Mouse (Mus musculus) embryonic facial prominence, embryonic 15.5 days (tissue): ENCODE results near the gene Fndc5. TPM values are rescaled to one million over a fixed set of nuclear protein-coding genes. Genes with fewer than 3 reads are reported as not detected.

Experiments used
- ATAC-seq: fragments of 200-750 bp; cut with Nextera tagmentation; 2 replicates; pipeline ENCODE4 v1.8.0; 2017; ENCODE audit warnings: low read depth, moderate TSS enrichment; ENCODE audit not compliant: insufficient number of reproducible peaks, low FRiP score, low TSS enrichment
- H3K27ac ChIP-seq: fragments of 300-500 bp; sonication (generic); replicated peaks from 2 replicates; pipeline ENCODE4 v1.5.1; 2015; ENCODE audit warnings: mild to moderate bottlenecking, inconsistent platforms
- H3K27me3 ChIP-seq: fragments of 300-500 bp; sonication (generic); 2 replicates; pipeline ENCODE4 v1.6.1; 2015; ENCODE audit warnings: inconsistent platforms
- H3K36me3 ChIP-seq: fragments of 300-500 bp; sonication (generic); 2 replicates; pipeline ENCODE4 v1.6.1; 2015; ENCODE audit warnings: mild to moderate bottlenecking, inconsistent platforms
- H3K4me1 ChIP-seq: fragments of 300-500 bp; sonication (generic); 2 replicates; pipeline ENCODE4 v1.6.1; 2015; ENCODE audit warnings: inconsistent platforms
- H3K4me2 ChIP-seq: fragments of 300-500 bp; sonication (generic); replicated peaks from 2 replicates; pipeline ENCODE4 v1.6.1; 2015; ENCODE audit warnings: mild to moderate bottlenecking, inconsistent platforms
- H3K4me3 ChIP-seq: fragments of 300-500 bp; sonication (generic); replicated peaks from 2 replicates; pipeline ENCODE4 v1.5.1; 2015; ENCODE audit warnings: mild to moderate bottlenecking, inconsistent platforms
- H3K9ac ChIP-seq: fragments of 300-500 bp; sonication (generic); 2 replicates; pipeline ENCODE4 v1.6.1; 2015; ENCODE audit warnings: inconsistent platforms
- H3K9me3 ChIP-seq: fragments of 300-500 bp; sonication (generic); replicated peaks from 2 replicates; pipeline ENCODE4 v1.6.1; 2016; ENCODE audit warnings: inconsistent platforms
- WGBS: fragments of 180-500 bp; shearing (Covaris S2); methylation state at CpG from one replicate; pipeline ENCODE4 v1.1.7; 2015; 5-methylcytosine and 5-hydroxymethylcytosine counted together
- polyA plus RNA-seq: library from polyadenylated mRNA; unstranded; fragments of >200 nt; fragmentation: Nextera tagmentation; extraction: Ambion mirVana; gene quantifications from 2 replicates; pipeline ENCODE4 v1.2.1, GENCODE M21; 2015

Gene Fndc5
- polyA plus RNA-seq, 1 experiment from 2014 or later = 19.7 TPM

DNA sequence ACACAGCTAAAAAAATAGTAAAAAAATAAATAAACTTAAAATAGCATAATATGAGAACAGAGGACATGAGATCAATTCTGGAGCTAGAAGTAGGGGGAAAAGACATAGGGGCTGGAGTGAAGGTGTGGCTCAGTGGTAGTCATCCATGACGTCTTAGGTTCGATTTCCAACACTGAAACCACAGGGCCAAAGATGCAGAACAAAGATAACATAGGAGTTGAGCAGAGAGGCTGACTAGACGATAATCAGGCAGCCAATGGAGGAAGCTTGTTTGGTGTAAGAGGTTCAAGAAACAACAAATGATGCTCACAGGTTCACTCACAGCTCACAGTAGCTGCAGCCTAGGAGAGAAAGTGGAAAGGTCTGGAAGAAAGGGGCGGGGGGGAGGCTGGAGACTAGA, 4.0 kb downstream of the Fndc5 start:
- Histone ChIP-seq H3K27me3 (peaks cover 18% of the 10 kb centered on the region), H3K4me3 (no peak overlapping the region), H3K9ac (no peak overlapping the region), H3K36me3 (no peaks in the 10 kb centered on the region), H3K9me3 (no peaks in the 10 kb centered on the region), H3K4me2 (no peak overlapping the region), H3K27ac (no peak overlapping the region), H3K4me1 (peaks cover 54% of the 10 kb centered on the region)
- ATAC-seq = no peak
- WGBS = 79% methylated on average over 4 of the region's 4 CpGs

DNA sequence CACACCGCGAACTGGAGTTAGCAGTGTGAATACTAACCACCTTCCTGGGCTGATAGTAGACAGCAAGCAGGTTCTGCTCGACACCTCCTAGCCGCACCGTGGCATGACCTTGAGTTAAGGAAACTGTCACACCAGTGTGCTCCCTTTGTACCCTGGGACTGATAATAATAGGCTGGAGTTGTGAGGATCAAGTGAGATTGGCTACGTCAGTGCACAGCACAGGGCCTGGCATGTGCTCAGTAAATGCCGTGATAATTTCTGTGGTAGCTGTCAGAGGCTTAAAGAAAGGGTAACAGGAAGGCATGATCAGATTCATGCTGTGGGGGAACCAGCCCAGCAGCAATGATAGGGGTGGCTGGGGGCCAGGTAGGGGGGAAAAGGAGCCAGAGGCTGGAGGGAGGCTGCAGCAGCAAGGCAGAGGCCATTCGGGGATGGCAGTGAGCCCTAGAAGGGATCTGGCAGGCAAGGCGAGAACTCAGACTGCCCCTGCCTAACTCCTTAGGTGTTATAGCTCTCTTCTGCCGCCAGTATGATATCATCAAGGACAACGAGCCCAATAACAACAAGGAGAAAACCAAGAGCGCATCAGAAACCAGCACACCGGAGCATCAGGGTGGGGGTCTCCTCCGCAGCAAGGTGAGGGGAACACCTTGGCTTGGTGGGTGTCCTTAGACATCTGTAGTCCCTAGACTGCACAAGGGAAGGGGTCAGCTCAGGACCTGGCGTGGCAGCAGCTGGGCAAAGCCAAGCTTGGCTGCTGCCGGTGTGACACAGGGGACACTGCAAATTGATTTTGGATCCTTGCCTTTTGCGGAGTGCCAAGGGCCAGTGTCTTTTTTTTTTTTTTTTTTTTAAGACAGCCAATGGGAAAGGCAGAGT, 5.0 kb downstream of the Fndc5 start:
- Histone ChIP-seq H3K4me2 (no peak overlapping the region), H3K9ac (no peak overlapping the region), H3K4me3 (no peak overlapping the region), H3K9me3 (no peaks in the 10 kb centered on the region), H3K4me1 (peaks cover 47% of the 10 kb centered on the region), H3K27me3 (peaks cover 13% of the 10 kb centered on the region; the same call in 1 of the 2 replicates), H3K27ac (0 out of 2 replicates have a peak overlapping the region, but pooled peaks have one; percentile 28), H3K36me3 (0 out of 2 replicates have a peak, but pooled peaks cover 2% of the 10 kb centered on the region)
- no peak for ATAC-seq
- 67% methylated on average over 17 of the region's 17 CpGs for WGBS

GRCm38 (mm10) chr4:129142439-129143045, 5.7 kb downstream of the Fndc5 start:
- 82% methylated on average over 11 of the region's 11 CpGs for WGBS

DNA sequence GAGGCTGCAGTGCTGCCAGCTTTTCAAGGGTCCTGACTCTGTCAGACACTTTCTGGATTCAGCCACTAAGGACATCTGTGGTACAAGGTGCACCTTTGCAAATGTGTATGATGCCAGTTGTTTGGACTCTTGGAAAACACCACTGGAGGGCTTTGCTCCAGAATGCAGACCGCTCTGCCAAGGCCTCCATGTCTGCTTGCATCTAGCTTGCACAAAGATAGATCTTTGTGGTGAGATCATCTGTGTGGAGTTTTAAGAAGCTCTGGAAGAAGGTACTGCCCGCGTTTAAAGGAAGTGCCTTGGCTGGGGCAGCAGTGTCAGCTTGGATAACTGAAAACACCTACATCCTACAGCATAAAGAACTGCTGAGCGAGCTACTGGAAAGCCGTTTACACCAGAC, 6.7 kb downstream of the Fndc5 start:
- Histone ChIP-seq H3K4me1 (peaks cover 35% of the 10 kb centered on the region), H3K27ac (peak overlapping the region; percentile 78), H3K4me2 (no peak overlapping the region), H3K9me3 (no peaks in the 10 kb centered on the region), H3K36me3 (0 out of 2 replicates have a peak, but pooled peaks cover 3% of the 10 kb centered on the region), H3K9ac (no peak overlapping the region), H3K27me3 (no peaks in the 10 kb centered on the region), H3K4me3 (no peak overlapping the region)
- WGBS = 67% methylated on average over 5 of the region's 5 CpGs
- no peak for ATAC-seq

More at GRCm38 (mm10) chr4:129142439-129143045, 5.7 kb downstream of the Fndc5 start:
- Histone ChIP-seq H3K36me3 (0 out of 2 replicates have a peak, but pooled peaks cover 3% of the 10 kb centered on the region), H3K4me1 (peaks cover 40% of the 10 kb centered on the region), H3K9me3 (no peaks in the 10 kb centered on the region), H3K27me3 (peaks cover 7% of the 10 kb centered on the region; the same call in 1 of the 2 replicates), H3K27ac (no peak overlapping the region; the same call in 1 of the 2 replicates), H3K4me2 (no peak overlapping the region), H3K4me3 (no peak overlapping the region), H3K9ac (no peak overlapping the region)
- no peak for ATAC-seq

GRCm38 (mm10) chr4:129144401-129145367, 7.9 kb downstream of the Fndc5 start:
- Histone ChIP-seq H3K9ac (no peak overlapping the region), H3K27ac (peak overlapping the region; percentile 78), H3K4me3 (no peak overlapping the region), H3K4me2 (no peak overlapping the region; the same call in 1 of the 2 replicates), H3K9me3 (no peaks in the 10 kb centered on the region), H3K27me3 (no peaks in the 10 kb centered on the region), H3K36me3 (peaks cover 9% of the 10 kb centered on the region; the same call in 1 of the 2 replicates), H3K4me1 (peaks cover 35% of the 10 kb centered on the region)
- peak; percentile 80 for ATAC-seq
- 35% methylated on average over 16 of the region's 16 CpGs for WGBS

DNA sequence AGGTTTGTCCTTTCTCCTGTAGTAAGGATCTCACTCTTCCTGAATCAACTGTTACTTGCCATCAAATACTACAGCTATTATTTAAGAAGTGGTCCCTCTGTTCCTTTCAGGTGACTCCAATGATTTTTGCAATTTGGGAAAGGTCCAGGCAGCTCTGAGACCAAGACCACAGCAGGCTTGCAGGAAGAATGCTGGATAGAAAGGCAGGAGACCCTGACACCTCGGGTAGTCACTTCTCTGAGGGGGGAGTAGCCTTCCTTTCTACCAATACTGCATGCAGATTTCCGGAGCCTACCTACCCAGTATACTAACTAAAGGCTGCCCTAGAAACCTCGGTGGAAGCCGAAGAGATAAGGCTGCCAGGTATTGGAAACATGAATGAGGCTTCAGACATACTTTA, 8.6 kb downstream of the Fndc5 start:
- Histone ChIP-seq H3K27ac (peak overlapping the region; percentile 78), H3K4me2 (no peak overlapping the region), H3K27me3 (no peaks in the 10 kb centered on the region), H3K9me3 (no peaks in the 10 kb centered on the region), H3K36me3 (peaks cover 14% of the 10 kb centered on the region; the same call in 1 of the 2 replicates), H3K4me3 (no peak overlapping the region), H3K4me1 (peaks cover 30% of the 10 kb centered on the region), H3K9ac (no peak overlapping the region)
- WGBS = 70% methylated on average over 4 of the region's 4 CpGs
- no peak for ATAC-seq

DNA sequence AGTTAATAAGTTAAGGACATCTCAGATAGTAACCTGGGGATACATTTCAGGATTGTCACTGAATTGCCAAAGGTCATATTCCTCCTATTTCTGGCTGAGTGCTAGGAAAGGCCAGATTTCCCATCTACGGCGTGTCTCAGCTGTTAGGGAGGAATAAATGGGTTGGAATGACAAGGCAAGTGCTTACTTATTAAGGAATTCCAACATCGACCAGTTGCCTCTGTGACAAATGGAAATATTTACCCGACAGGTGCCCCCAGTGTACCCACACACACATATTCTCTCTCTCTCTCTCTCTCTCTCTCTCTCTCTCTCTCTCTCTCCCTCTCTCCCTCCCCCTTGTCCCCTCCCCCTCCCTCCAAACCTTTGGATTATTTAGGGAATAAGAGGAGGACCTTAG, 9.1 kb downstream of the Fndc5 start:
- H3K4me3 ChIP-seq = no peak overlapping the region
- no peak for ATAC-seq
- no peaks in the 10 kb centered on the region for H3K27me3 ChIP-seq
- peaks cover 19% of the 10 kb centered on the region; the same call in 1 of the 2 replicates for H3K36me3 ChIP-seq
- peaks cover 30% of the 10 kb centered on the region for H3K4me1 ChIP-seq
- no peak overlapping the region for H3K4me2 ChIP-seq
- peak overlapping the region; percentile 44; the same call in 1 of the 2 replicates for H3K27ac ChIP-seq
- H3K9ac ChIP-seq = no peak overlapping the region
- WGBS = 65% methylated on average over 4 of the region's 4 CpGs
- H3K9me3 ChIP-seq = no peaks in the 10 kb centered on the region

DNA sequence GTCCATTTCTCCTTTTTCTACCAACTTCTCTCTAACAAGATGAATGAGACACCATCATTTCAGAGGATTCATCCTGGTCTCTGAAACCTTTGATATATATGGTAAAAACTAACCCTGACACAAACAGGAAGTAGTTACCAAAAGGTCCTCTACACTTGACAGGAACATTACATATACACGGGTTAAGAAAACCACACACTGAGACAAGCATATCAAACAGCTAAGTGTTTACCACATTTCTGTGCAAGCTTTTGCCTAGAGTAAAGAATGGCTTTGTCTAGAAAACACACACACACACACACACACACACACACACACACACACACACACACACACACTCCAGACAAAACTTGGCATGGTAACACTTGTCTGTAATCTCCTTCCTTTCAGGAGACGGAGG, 9.6 kb downstream of the Fndc5 start:
- H3K27ac ChIP-seq = peak overlapping the region; percentile 19; the same call in 1 of the 2 replicates
- H3K4me2 ChIP-seq = no peak overlapping the region
- no peak for ATAC-seq
- H3K9ac ChIP-seq = no peak overlapping the region
- H3K4me3 ChIP-seq = no peak overlapping the region
- H3K9me3 ChIP-seq = no peaks in the 10 kb centered on the region
- WGBS = 28% methylated on average over 2 of the region's 2 CpGs
- no peaks in the 10 kb centered on the region for H3K27me3 ChIP-seq
- H3K36me3 ChIP-seq = peaks cover 23% of the 10 kb centered on the region
- peaks cover 29% of the 10 kb centered on the region for H3K4me1 ChIP-seq

DNA sequence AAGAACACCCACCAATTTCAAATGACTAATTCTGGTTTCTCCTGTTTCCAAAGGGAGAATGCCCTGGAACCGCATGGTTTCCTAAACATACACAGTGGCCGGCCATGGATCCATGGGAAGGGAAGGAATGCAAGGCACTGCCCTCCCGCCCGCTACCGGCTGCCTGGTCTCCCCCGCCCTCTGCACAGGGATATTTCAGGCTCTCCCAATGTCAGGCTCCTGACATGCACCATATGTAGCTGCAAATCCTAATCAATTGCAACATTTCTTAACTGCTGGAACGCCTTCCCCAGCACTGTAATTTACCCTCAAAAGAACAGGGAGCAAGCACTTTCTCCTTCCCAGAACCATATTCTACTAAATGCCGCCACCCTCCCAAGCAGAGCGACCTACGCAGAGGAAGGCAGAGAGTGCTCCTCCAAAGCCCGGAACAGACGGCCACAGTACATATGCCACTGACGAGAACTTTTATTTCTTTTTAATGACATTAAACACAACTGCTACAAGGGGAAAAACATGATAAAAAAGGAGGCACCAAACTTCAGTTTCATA, 10.8 kb downstream of the Fndc5 start:
- H3K9me3 ChIP-seq = no peaks in the 10 kb centered on the region
- no peak overlapping the region for H3K4me2 ChIP-seq
- ATAC-seq = no peak
- H3K4me1 ChIP-seq = peaks cover 18% of the 10 kb centered on the region
- H3K27ac ChIP-seq = no peak overlapping the region
- H3K4me3 ChIP-seq = no peak overlapping the region
- no peaks in the 10 kb centered on the region for H3K27me3 ChIP-seq
- peaks cover 36% of the 10 kb centered on the region for H3K36me3 ChIP-seq
- no peak overlapping the region for H3K9ac ChIP-seq
- WGBS = 75% methylated on average over 13 of the region's 13 CpGs

- Histone ChIP-seq H3K4me3 (no peak overlapping the region), H3K9me3 (no peaks in the 10 kb centered on the region), H3K36me3 (peaks cover 46% of the 10 kb centered on the region), H3K9ac (no peak overlapping the region), H3K4me1 (peaks cover 12% of the 10 kb centered on the region), H3K27me3 (no peaks in the 10 kb centered on the region), H3K4me2 (no peak overlapping the region), H3K27ac (no peak overlapping the region)
- no peak for ATAC-seq
- 82% methylated on average over 1 of the region's 1 CpGs for WGBS
These were observed 12.5 kb downstream of the Fndc5 start for GRCm38 (mm10) chr4:129149321-129149720.
